Mouse (Mus musculus) urinary bladder, adult 18-20 months (tissue): ENCODE data around the gene Hist1h2bg.
A peak's percentile ranks its signal among the peaks of the same experiment; 100 is the strongest.
"Not testable (repeated sequence)": the region's sequence is repeated elsewhere in the genome, so short reads cannot be mapped to it uniquely, and the experiment has no call there.

ENCODE experiments used
- DNase-seq, 2 experiments: peaks; one replicate each; pipeline ENCODE4 v3.0.0; 2022; ENCODE audit warnings: low spot score in 2 of 2, mixed read lengths in 2 of 2

Gene Hist1h2bg

GRCm38 (mm10) chr13:23538249-23538648 is 32.9 kb upstream of the Hist1h2bg start:
- no peak for DNase-seq

GRCm38 (mm10) chr13:23539821-23540220 is 31.4 kb upstream of the Hist1h2bg start:
- DNase-seq, result not testable (repeated sequence)

GRCm38 (mm10) chr13:23541497-23541896 is 29.7 kb upstream of the Hist1h2bg start:
- no peak for DNase-seq

GRCm38 (mm10) chr13:23542225-23542980 is 28.8 kb upstream of the Hist1h2bg start:
- not testable (repeated sequence) for DNase-seq

GRCm38 (mm10) chr13:23542999-23543607 is 28.1 kb upstream of the Hist1h2bg start, which contains the start of gene Hist1h2bh:
Gene Hist1h2bh, minus strand, starts transcription at chr13:23543392.
- DNase-seq, result peak; percentile 56 to 61

- DNase-seq, result peak; percentile 59 to 62
Measured at GRCm38 (mm10) chr13:23543965-23544786, 27.0 kb upstream of the Hist1h2bg start, which contains the start of gene Hist1h3f. Gene Hist1h3f, plus strand, starts transcription at chr13:23544052.

- not testable (repeated sequence) for DNase-seq
Measured at GRCm38 (mm10) chr13:23544787-23545120, 26.4 kb upstream of the Hist1h2bg start.

- no peak for DNase-seq
Measured at GRCm38 (mm10) chr13:23546694-23547093, 24.5 kb upstream of the Hist1h2bg start.

GRCm38 (mm10) chr13:23550761-23551145 is 20.4 kb upstream of the Hist1h2bg start:
- no peak for DNase-seq

- DNase-seq, result peak; percentile 66 to 73
Measured at GRCm38 (mm10) chr13:23551146-23551834, 19.9 kb upstream of the Hist1h2bg start, which contains the start of gene Hist1h4f. Gene Hist1h4f, minus strand, starts transcription at chr13:23551648.

- DNase-seq, result no peak
Measured at GRCm38 (mm10) chr13:23551931-23552914, 19.0 kb upstream of the Hist1h2bg start.

- no peak for DNase-seq
Measured at GRCm38 (mm10) chr13:23552962-23553361, 18.2 kb upstream of the Hist1h2bg start, which contains the start of gene Hist1h1d. Gene Hist1h1d, plus strand, starts transcription at chr13:23553262.

- no peak for DNase-seq
Measured at GRCm38 (mm10) chr13:23554393-23554792, 16.8 kb upstream of the Hist1h2bg start.

GRCm38 (mm10) chr13:23554925-23555838 is 16.0 kb upstream of the Hist1h2bg start:
- peak; percentile 59 to 68 for DNase-seq

- peak; percentile 47 to 53 for DNase-seq
Measured at GRCm38 (mm10) chr13:23555839-23556416, 15.3 kb upstream of the Hist1h2bg start.

GRCm38 (mm10) chr13:23556906-23557305 is 14.3 kb upstream of the Hist1h2bg start:
- no peak for DNase-seq

GRCm38 (mm10) chr13:23560699-23561098 is 10.5 kb upstream of the Hist1h2bg start:
- DNase-seq, result not testable (repeated sequence)

- DNase-seq, result not testable (repeated sequence)
Measured at GRCm38 (mm10) chr13:23561531-23561882, 9.7 kb upstream of the Hist1h2bg start.
